Mouse (Mus musculus): Measurements from ENCODE around the gene Gm10521.

GRCm38 (mm10) chr1:171915638-171916458, 20.4 kb downstream of the Gm10521 start:
- TF ChIP-seq CTCF (IDR thresholded peaks at IDR 0.05; ENCODE audit: low read depth): no peak
- TF ChIP-seq EP300 (optimal IDR thresholded peaks at IDR 0.05): no peak

Measured in stomach, postnatal 0 days (tissue).